Mouse (Mus musculus): ENCODE data around the gene Sucnr1.

- TF ChIP-seq POLR2A (IDR thresholded peaks at IDR 0.05; ENCODE audit: borderline replicate concordance, low read depth, low read length) (no peak), CTCF (IDR thresholded peaks at IDR 0.05; ENCODE audit: low read depth, low read length) (no peak)
Measured at GRCm38 (mm10) chr3:60108815-60109214, 27.1 kb downstream of the Sucnr1 start.
